Mouse (Mus musculus) limb, embryonic 13.5 days (tissue): ENCODE measurements around the gene Ogfod1. TPM values are rescaled to one million over a fixed set of nuclear protein-coding genes. Genes with fewer than 3 reads are reported as not detected.
"Not testable (repeated sequence)": the region's sequence is repeated elsewhere in the genome, so short reads cannot be mapped to it uniquely, and the experiment has no call there.

Source experiments
- ATAC-seq: fragments of 200-750 bp; cut with Nextera tagmentation; 2 replicates; pipeline ENCODE4 v1.8.0; 2017; ENCODE audit warnings: low read depth, moderate number of reproducible peaks, moderate TSS enrichment; ENCODE audit not compliant: low FRiP score
- H3K27ac ChIP-seq: fragments of 300-500 bp; sonication (generic); 2 replicates; pipeline ENCODE4 v1.5.1; 2015; ENCODE audit warnings: inconsistent platforms, mild to moderate bottlenecking, moderate library complexity
- H3K27me3 ChIP-seq: fragments of 300-500 bp; sonication (generic); 2 replicates; pipeline ENCODE4 v1.6.1; 2015; ENCODE audit warnings: mild to moderate bottlenecking, inconsistent platforms
- H3K36me3 ChIP-seq: fragments of 300-500 bp; sonication (generic); 2 replicates; pipeline ENCODE4 v1.6.1; 2015; ENCODE audit warnings: inconsistent platforms, mild to moderate bottlenecking, moderate library complexity
- H3K4me1 ChIP-seq: fragments of 300-500 bp; sonication (generic); 2 replicates; pipeline ENCODE4 v1.6.1; 2015; ENCODE audit warnings: inconsistent platforms
- H3K4me2 ChIP-seq: fragments of 300-500 bp; sonication (generic); replicated peaks from 2 replicates; pipeline ENCODE4 v1.6.1; 2015; ENCODE audit warnings: inconsistent platforms, mild to moderate bottlenecking, moderate library complexity
- H3K4me3 ChIP-seq: fragments of 300-500 bp; sonication (generic); 2 replicates; pipeline ENCODE4 v1.5.1; 2015; ENCODE audit warnings: moderate library complexity, mild to moderate bottlenecking, inconsistent platforms
- H3K9ac ChIP-seq: fragments of 300-500 bp; sonication (generic); 2 replicates; pipeline ENCODE4 v1.6.1; 2015; ENCODE audit warnings: mild to moderate bottlenecking, inconsistent platforms
- H3K9me3 ChIP-seq: fragments of 300-500 bp; sonication (generic); 2 replicates; pipeline ENCODE4 v1.6.1; 2016; ENCODE audit warnings: inconsistent platforms
- WGBS: fragments of 180-500 bp; shearing (Covaris S2); methylation state at CpG from one replicate; pipeline ENCODE4 v1.1.7; 2015; 5-methylcytosine and 5-hydroxymethylcytosine counted together
- polyA plus RNA-seq: library from polyadenylated mRNA; unstranded; fragments of >200 nt; fragmentation: Nextera tagmentation; extraction: Ambion mirVana; gene quantifications from 2 replicates; pipeline ENCODE4 v1.2.1, GENCODE M21; 2015

The Ogfod1 gene
- polyA plus RNA-seq, 1 experiment from 2014 or later, result 16.7 TPM

- Histone ChIP-seq H3K9me3 (no peaks in the 10 kb centered on the region), H3K4me3 (no peak overlapping the region), H3K4me1 (peaks cover 6% of the 10 kb centered on the region), H3K9ac (no peak overlapping the region), H3K36me3 (peaks cover 62% of the 10 kb centered on the region), H3K4me2 (no peak overlapping the region), H3K27ac (no peak overlapping the region), H3K27me3 (no peaks in the 10 kb centered on the region)
- 94% methylated on average over 9 of the region's 9 CpGs for WGBS
- no peak for ATAC-seq
Measured at GRCm38 (mm10) chr8:94029701-94030100, 7.3 kb upstream of the Ogfod1 start.

DNA sequence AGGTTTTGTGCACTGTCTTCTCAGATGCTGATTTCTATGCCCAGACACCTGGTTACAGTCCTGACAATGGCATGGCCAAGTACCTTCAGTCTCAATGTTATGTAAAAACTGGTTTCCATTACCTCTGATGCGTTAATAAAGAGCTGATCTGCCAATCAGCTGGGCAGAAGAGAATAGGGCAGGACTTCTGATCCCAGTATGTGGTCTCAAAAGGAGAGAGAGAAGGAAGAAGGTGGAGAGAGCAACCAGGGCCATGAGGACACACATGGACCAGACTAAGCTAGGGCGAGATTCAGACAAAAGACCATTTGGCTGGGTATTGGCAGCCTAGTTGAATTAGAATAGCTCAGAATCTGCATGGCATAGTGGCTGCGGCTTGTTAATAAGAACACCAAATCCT lies 3.4 kb upstream of the Ogfod1 start:
- Histone ChIP-seq H3K4me2 (no peak overlapping the region), H3K27ac (no peak overlapping the region), H3K9me3 (no peaks in the 10 kb centered on the region), H3K36me3 (peaks cover 27% of the 10 kb centered on the region), H3K4me3 (no peak overlapping the region), H3K27me3 (no peaks in the 10 kb centered on the region), H3K4me1 (peaks cover 24% of the 10 kb centered on the region), H3K9ac (no peak overlapping the region)
- WGBS, result 84% methylated on average over 3 of the region's 3 CpGs
- no peak for ATAC-seq

- H3K36me3 ChIP-seq, result peaks cover 21% of the 10 kb centered on the region
- H3K4me2 ChIP-seq, result peak overlapping the region; percentile 87
- H3K4me1 ChIP-seq, result peaks cover 24% of the 10 kb centered on the region
- H3K9me3 ChIP-seq, result no peaks in the 10 kb centered on the region
- H3K27ac ChIP-seq, result no peak overlapping the region
- WGBS, result 50% methylated on average over 5 of the region's 5 CpGs
- peak overlapping the region; percentile 78 for H3K4me3 ChIP-seq
- no peaks in the 10 kb centered on the region for H3K27me3 ChIP-seq
- ATAC-seq, result no peak
- peak overlapping the region; percentile 52 for H3K9ac ChIP-seq
Measured at GRCm38 (mm10) chr8:94035200-94035599, 1.8 kb upstream of the Ogfod1 start.

DNA sequence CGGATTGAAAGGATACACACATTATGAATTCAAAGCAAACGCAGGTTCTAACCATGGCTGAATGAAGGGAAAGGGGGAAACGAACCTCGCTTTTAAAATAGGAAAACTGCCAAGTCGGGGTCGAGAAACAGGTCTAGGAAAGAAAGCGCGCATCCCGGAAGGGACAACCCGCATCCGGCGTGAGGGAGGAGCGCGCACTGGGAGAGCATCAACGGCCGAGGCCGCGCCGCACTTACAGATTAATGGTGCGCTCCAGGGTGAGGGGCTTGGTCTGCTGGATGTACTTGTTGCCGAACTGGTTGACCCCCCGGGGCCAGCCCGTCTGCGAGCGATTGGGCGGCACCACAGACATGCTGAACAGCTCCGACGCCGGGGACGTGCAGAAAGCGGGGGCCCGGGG lies 457 bp upstream of the Ogfod1 start:
- H3K27me3 ChIP-seq, H3K9me3 ChIP-seq: not testable (repeated sequence)
- WGBS, result under 1% methylated on average over 25 of the region's 32 CpGs
- peaks cover 12% of the 10 kb centered on the region for H3K36me3 ChIP-seq
- peak; percentile 89 for ATAC-seq
- peak overlapping the region; percentile 87 for H3K4me2 ChIP-seq
- H3K4me3 ChIP-seq, result peak overlapping the region; percentile 78
- peaks cover 24% of the 10 kb centered on the region for H3K4me1 ChIP-seq
- peak overlapping the region; percentile 73 for H3K9ac ChIP-seq
- H3K27ac ChIP-seq, result peak overlapping the region; percentile 75

DNA sequence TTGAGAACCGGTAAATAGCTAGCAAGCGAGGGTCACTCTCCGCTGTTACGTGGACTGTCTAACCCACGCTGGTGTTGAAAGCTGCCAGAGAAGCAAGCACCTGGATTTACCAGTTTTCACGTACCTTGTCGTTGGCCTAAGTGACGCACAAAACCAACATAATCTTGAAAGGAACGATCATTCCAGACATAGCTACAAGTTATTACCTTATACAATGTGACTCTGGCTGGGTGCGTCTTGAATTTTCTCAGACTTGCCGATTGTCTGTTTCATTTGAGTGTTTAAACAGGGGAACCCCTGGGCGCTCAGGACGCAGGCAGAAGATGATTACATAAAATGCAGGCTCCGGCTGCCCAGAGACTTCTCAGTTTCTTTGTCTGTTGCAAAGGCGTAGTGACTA lies 808 bp downstream of the Ogfod1 start:
- WGBS, result 10% methylated on average over 15 of the region's 15 CpGs
- Histone ChIP-seq H3K27me3 (no peaks in the 10 kb centered on the region), H3K4me2 (peak overlapping the region; percentile 76), H3K9ac (peak overlapping the region; percentile 67), H3K4me1 (peaks cover 24% of the 10 kb centered on the region), H3K27ac (no peak overlapping the region), H3K9me3 (no peaks in the 10 kb centered on the region), H3K4me3 (peak overlapping the region; percentile 78), H3K36me3 (peaks cover 11% of the 10 kb centered on the region)
- ATAC-seq, result no peak

DNA sequence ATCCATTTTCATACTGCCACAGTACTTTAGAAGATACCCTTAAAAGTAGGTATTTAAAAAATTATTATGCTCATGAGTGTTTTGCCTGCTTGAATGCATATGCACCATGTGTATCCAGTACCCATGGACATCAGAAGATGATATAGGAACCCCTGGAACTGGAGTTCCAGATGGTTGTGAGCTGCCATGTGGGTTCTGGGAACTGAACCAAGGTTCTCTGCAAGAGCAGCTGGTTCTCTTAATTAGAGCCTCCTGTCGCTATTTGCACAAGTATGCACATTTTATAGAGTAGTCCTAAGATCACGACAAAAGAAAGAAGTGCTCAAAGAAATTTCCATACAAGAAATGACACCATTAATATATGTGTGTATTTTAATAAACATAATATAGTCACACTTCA lies 10.8 kb downstream of the Ogfod1 start:
- 62% methylated on average over 2 of the region's 2 CpGs for WGBS
- H3K36me3 ChIP-seq, result peaks cover 22% of the 10 kb centered on the region
- no peak for ATAC-seq

DNA sequence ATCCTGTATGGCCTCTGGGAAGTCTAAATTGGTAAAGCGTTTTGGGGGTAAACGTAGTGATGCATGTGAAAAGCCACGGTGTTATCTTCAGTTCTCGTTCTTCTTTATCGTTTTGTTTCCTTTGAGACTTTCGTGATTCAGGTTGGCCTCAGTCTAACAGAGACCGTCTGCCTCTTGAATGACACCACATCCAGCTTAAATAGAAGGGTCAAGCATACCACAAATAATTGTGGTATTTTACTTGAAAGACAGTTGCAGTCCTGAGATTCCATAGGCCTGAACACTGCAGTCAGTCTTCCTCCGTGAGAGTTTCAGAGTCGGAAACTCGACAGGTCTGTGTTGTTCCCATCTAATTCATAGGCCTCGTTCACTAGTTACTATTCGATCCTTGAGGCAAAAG lies 15.7 kb downstream of the Ogfod1 start:
- Histone ChIP-seq H3K9ac (no peak overlapping the region), H3K9me3 (no peaks in the 10 kb centered on the region), H3K4me3 (no peak overlapping the region), H3K27ac (no peak overlapping the region), H3K4me2 (no peak overlapping the region), H3K4me1 (no peaks in the 10 kb centered on the region), H3K27me3 (no peaks in the 10 kb centered on the region), H3K36me3 (peaks cover 44% of the 10 kb centered on the region)
- no peak for ATAC-seq
- WGBS, result 91% methylated on average over 12 of the region's 12 CpGs

More for the DNA sequence above, 10.8 kb downstream of the Ogfod1 start:
- Histone ChIP-seq H3K4me1 (no peaks in the 10 kb centered on the region), H3K9ac (no peak overlapping the region), H3K4me2 (no peak overlapping the region), H3K4me3 (no peak overlapping the region), H3K27ac (no peak overlapping the region), H3K27me3 (no peaks in the 10 kb centered on the region), H3K9me3 (no peaks in the 10 kb centered on the region)

- no peak overlapping the region for H3K9ac ChIP-seq
- H3K27me3 ChIP-seq, result no peaks in the 10 kb centered on the region
- H3K4me3 ChIP-seq, result no peak overlapping the region
- 63% methylated on average over 6 of the region's 6 CpGs for WGBS
- no peaks in the 10 kb centered on the region for H3K9me3 ChIP-seq
- no peak for ATAC-seq
- no peaks in the 10 kb centered on the region for H3K4me1 ChIP-seq
- no peak overlapping the region for H3K4me2 ChIP-seq
- peaks cover 66% of the 10 kb centered on the region for H3K36me3 ChIP-seq
- no peak overlapping the region for H3K27ac ChIP-seq
Measured at GRCm38 (mm10) chr8:94057157-94057854, 20.3 kb downstream of the Ogfod1 start.

DNA sequence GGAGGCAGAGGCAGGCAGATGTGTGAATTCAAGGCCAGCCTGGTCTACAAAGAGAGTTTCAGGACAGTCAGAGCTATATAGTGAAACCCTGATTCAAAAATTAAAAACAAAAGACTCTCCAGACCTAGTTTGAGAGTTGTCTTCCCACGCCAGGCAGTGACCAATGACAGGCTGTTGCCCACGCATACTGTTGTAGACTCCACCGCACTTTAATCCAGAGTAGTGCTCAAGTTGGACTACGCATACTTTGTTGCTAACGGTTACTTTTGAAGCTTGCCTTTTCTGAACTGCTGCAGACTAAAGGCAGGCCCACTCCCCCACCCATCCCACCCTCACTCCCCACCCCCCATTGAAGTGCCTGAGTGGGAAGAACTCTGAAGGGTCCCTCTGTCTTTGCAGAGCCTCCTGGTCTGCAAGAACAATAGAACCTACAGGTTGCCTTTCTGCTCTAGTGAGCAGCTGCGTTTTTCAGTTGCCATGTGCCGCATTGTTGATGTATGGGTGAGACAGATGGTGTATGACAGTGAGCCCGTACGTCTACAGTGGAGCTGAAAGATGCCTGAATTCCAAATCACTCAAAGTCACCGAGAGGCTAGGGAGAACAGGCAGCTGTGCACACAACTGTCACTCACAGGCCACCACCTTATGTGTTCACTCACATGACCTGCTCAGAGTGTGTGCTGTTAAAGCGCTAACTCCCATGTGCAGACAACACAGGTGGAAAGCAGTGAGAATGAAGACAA lies 29.3 kb downstream of the Ogfod1 start:
- H3K27ac ChIP-seq, result no peak overlapping the region
- ATAC-seq, result peak; percentile 64
- 87% methylated on average over 11 of the region's 11 CpGs for WGBS

DNA sequence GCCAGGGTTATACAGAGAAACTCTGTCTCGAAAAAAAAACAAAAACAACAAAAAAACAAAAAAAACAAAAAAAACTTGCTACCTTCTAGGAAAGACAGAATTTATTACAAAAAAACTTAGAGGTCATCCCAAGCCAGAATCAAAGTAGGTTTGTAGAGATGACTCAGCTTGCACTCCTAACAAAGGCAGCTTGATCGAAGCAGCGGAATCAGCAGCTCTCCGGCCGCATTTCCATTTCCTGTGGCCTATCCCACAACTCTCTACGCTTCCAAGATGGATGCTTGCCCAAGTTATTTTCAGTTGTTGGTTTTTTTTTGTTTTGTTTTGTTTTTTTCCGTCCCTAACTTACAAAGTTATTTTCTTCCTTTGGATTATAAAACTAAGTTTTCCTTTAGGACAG lies 31.8 kb downstream of the Ogfod1 start:
- Histone ChIP-seq H3K9me3 (no peaks in the 10 kb centered on the region), H3K27ac (no peak overlapping the region), H3K4me3 (no peak overlapping the region), H3K4me1 (no peaks in the 10 kb centered on the region), H3K27me3 (no peaks in the 10 kb centered on the region), H3K9ac (no peak overlapping the region), H3K4me2 (no peak overlapping the region), H3K36me3 (peaks cover 43% of the 10 kb centered on the region)
- no peak for ATAC-seq
- 94% methylated on average over 7 of the region's 7 CpGs for WGBS

More for the DNA sequence above, 29.3 kb downstream of the Ogfod1 start:
- H3K9ac ChIP-seq, result no peak overlapping the region
- peaks cover 66% of the 10 kb centered on the region for H3K36me3 ChIP-seq
- no peaks in the 10 kb centered on the region for H3K9me3 ChIP-seq
- no peak overlapping the region for H3K4me2 ChIP-seq
- no peaks in the 10 kb centered on the region for H3K27me3 ChIP-seq
- no peaks in the 10 kb centered on the region for H3K4me1 ChIP-seq
- no peak overlapping the region for H3K4me3 ChIP-seq

DNA sequence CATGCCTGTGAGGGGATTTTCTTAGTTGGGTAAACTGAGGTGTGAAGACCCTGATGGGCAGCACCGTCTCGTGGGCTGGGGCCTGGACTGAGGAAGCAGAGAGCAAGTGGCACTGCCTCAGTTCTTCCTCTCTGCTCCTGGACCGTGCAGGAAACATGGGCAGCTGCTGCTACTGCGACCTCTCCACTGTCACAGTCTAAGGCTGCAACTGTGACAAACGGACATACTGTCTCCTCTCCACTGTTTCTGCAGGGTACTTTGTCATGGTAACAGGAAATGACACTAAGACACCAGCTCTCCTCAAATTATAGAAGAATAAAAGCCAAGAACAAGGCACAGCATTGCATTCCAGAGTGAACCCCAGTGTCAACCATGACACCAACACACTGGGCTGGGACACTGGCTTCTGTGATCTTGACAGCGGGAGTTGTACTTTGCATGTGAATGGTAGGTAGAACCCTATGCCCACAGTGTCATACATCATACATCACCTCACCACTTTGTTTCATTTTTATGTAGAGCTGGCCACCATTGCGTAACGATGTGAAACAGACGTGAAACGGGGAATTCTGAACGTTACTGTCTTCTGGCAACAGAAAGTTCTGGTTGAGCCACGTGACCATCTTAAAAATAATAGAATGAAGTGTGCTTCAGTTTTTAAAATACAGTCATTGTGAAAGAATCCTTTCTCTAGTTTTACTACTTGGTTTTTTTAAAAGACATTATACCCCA lies 39.6 kb downstream of the Ogfod1 start:
- no peak overlapping the region for H3K9ac ChIP-seq
- H3K4me2 ChIP-seq, result no peak overlapping the region
- H3K4me1 ChIP-seq, result no peaks in the 10 kb centered on the region
- H3K4me3 ChIP-seq, result no peak overlapping the region
- no peak for ATAC-seq
- H3K36me3 ChIP-seq, result peaks cover 21% of the 10 kb centered on the region
- H3K27me3 ChIP-seq, result no peaks in the 10 kb centered on the region
- H3K9me3 ChIP-seq, result no peaks in the 10 kb centered on the region
- no peak overlapping the region for H3K27ac ChIP-seq
- WGBS, result 85% methylated on average over 12 of the region's 12 CpGs

DNA sequence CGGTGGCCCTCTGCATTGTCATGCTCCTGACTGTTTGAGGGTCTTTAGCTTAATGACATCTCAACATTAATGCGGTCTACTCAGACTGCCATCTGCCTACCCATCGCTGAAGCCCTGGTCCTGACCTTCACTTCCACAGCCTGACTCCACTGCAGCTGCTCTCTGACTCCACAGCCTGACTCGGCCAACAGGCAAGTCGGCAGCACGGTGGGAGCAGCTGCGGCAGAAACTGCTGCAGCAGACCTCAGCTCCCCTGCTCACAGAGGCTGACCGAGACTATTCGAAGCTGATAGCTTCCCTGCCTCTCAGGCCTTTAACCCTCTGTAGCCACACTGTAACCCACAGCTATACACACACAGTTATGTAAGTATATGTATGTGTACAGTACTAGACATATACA lies 51.0 kb downstream of the Ogfod1 start:
- Histone ChIP-seq H3K9ac (no peak overlapping the region), H3K36me3 (peaks cover 20% of the 10 kb centered on the region), H3K9me3 (no peaks in the 10 kb centered on the region), H3K27me3 (no peaks in the 10 kb centered on the region), H3K4me1 (no peaks in the 10 kb centered on the region), H3K4me2 (no peak overlapping the region), H3K4me3 (no peak overlapping the region), H3K27ac (no peak overlapping the region)
- ATAC-seq, result no peak
- WGBS, result 82% methylated on average over 9 of the region's 9 CpGs
